Comparison of ENCODE assay signal across 13 mouse cellular contexts in genomic region chr1:191348592-191348991, GRCm38 (mm10).
"Had no signal": no experiment of that assay in that cellular context is flagged by ENCODE, and none has a peak within 500 bp of the region (broad histone marks: within the 10 kb centered on the region; RNA-seq: fewer than 3 reads in every experiment).

No protein-coding gene starts in this region.

- H3K4me3 ChIP-seq: intestine, embryonic 15.5 days; kidney, embryonic 15.5 days; limb, embryonic 13.5 days; midbrain, embryonic 12.5 days; neural tube, embryonic 13.5 days had no signal

- H3K4me1 ChIP-seq: midbrain, embryonic 12.5 days had no signal

- H3K9me3 ChIP-seq: intestine, embryonic 15.5 days; kidney, embryonic 15.5 days; limb, embryonic 13.5 days; midbrain, embryonic 12.5 days; neural tube, embryonic 13.5 days had no signal

- H3K27ac ChIP-seq: limb, embryonic 13.5 days; liver, embryonic 14.5 days; midbrain, embryonic 12.5 days; neural tube, embryonic 13.5 days had no signal

- H3K9ac ChIP-seq: intestine, embryonic 15.5 days; kidney, embryonic 15.5 days; limb, embryonic 13.5 days; liver, embryonic 14.5 days; midbrain, embryonic 12.5 days; neural tube, embryonic 13.5 days had no signal

- H3K4me2 ChIP-seq: intestine, embryonic 15.5 days; kidney, embryonic 15.5 days; limb, embryonic 13.5 days; midbrain, embryonic 12.5 days; neural tube, embryonic 13.5 days had no signal

- H3K27me3 ChIP-seq: intestine, embryonic 15.5 days; kidney, embryonic 15.5 days; limb, embryonic 13.5 days; midbrain, embryonic 12.5 days; neural tube, embryonic 13.5 days had no signal

- DNase-seq: kidney, adult 2 months; kidney, postnatal 14 days; left cerebral cortex, postnatal 4 days; right cerebral cortex, postnatal 14 days; thymus, adult 2 months; thymus, postnatal 25 days had no signal

- ATAC-seq: intestine, embryonic 15.5 days; midbrain, embryonic 16.5 days had no signal
